Mouse (Mus musculus) urinary bladder, adult 18-20 months (tissue): ENCODE measurements around the gene Amh.
"Not testable (repeated sequence)": the region's sequence is repeated elsewhere in the genome, so short reads cannot be mapped to it uniquely, and the experiment has no call there.

ENCODE experiments used
- DNase-seq, 2 experiments: peaks; one replicate each; pipeline ENCODE4 v3.0.0; 2022; ENCODE audit warnings: low spot score in 2 of 2, mixed read lengths in 2 of 2

Amh gene

GRCm38 (mm10) chr10:80827870-80828420 is 22.9 kb downstream of the Amh start:
- DNase-seq, result no peak

- DNase-seq, result not testable (repeated sequence)
These were observed 23.5 kb downstream of the Amh start for GRCm38 (mm10) chr10:80828587-80828986.

GRCm38 (mm10) chr10:80829359-80830278 is 24.6 kb downstream of the Amh start:
- DNase-seq, result no peak

GRCm38 (mm10) chr10:80831136-80831535 is 26.1 kb downstream of the Amh start:
- no peak for DNase-seq

- no peak for DNase-seq
These were observed 27.8 kb downstream of the Amh start for GRCm38 (mm10) chr10:80832818-80833217.

- no peak for DNase-seq
These were observed 30.6 kb downstream of the Amh start for GRCm38 (mm10) chr10:80835617-80836016.

GRCm38 (mm10) chr10:80836949-80837379 is 31.9 kb downstream of the Amh start:
- DNase-seq, result no peak

- DNase-seq, result no peak
These were observed 32.8 kb downstream of the Amh start for GRCm38 (mm10) chr10:80837827-80838226.

GRCm38 (mm10) chr10:80838346-80838912 is 33.4 kb downstream of the Amh start:
- no peak for DNase-seq

GRCm38 (mm10) chr10:80839848-80840247 is 34.8 kb downstream of the Amh start:
- no peak for DNase-seq

GRCm38 (mm10) chr10:80841685-80842084 is 36.6 kb downstream of the Amh start:
- DNase-seq, result no peak

GRCm38 (mm10) chr10:80842334-80842733 is 37.3 kb downstream of the Amh start:
- DNase-seq, result no peak

GRCm38 (mm10) chr10:80843087-80843930 is 38.3 kb downstream of the Amh start:
- DNase-seq, result no peak

- no peak for DNase-seq
These were observed 39.0 kb downstream of the Amh start, which contains the start of gene Lingo3 for GRCm38 (mm10) chr10:80843931-80844547. Lingo3 (minus strand) TSS chr10:80844039.

- no peak for DNase-seq
These were observed 40.1 kb downstream of the Amh start for GRCm38 (mm10) chr10:80845055-80845693.

- no peak for DNase-seq
These were observed 40.7 kb downstream of the Amh start for GRCm38 (mm10) chr10:80845732-80846131.

GRCm38 (mm10) chr10:80848571-80848970 is 43.5 kb downstream of the Amh start:
- no peak for DNase-seq

- DNase-seq, result peak; percentile 95 to 97
These were observed 50.1 kb downstream of the Amh start, which contains the start of the genes Lsm7 and Sppl2b for GRCm38 (mm10) chr10:80854913-80855748. Lsm7 (minus strand) TSS chr10:80855209. Sppl2b (plus strand) TSS chr10:80855275.

GRCm38 (mm10) chr10:80855749-80856073 is 50.7 kb downstream of the Amh start:
- DNase-seq, result no peak

GRCm38 (mm10) chr10:80856267-80856666 is 51.2 kb downstream of the Amh start:
- no peak for DNase-seq
